Mouse (Mus musculus): ENCODE measurements at regions not wholly inside any gene's neighbourhood (a gene's known extent, or its start where the extent isn't known, plus 50 kb on each side); places are given as distances from the start of the nearest gene placed in this dataset.

- no peaks in the 10 kb centered on the region for H3K36me3 ChIP-seq (ENCODE audit: control insufficient read depth in 1 of 2, insufficient read depth in 2 of 2, low read length in 2 of 2)
- no peak overlapping the region for H3K27ac ChIP-seq (ENCODE audit: control insufficient read depth, low read depth, low read length)
- no peak for DNase-seq (ENCODE audit: low read depth, low spot score)
- no peak overlapping the region for H3K9ac ChIP-seq (ENCODE audit: control insufficient read depth, low read depth, low read length, poor library complexity, severe bottlenecking)
- H3K4me1 ChIP-seq (ENCODE audit: control insufficient read depth in 1 of 2, insufficient read depth in 2 of 2, low read length in 2 of 2) = no peaks in the 10 kb centered on the region
- no peak for TF ChIP-seq ETS1 (IDR thresholded peaks at IDR 0.05; ENCODE audit: low read depth, low read length)
- no peak for TF ChIP-seq MYC (IDR thresholded peaks at IDR 0.05; ENCODE audit: low read depth, low read length)
- TF ChIP-seq TAL1 (IDR thresholded peaks at IDR 0.05; ENCODE audit: low read length) = no peak
- TF ChIP-seq GATA1 (IDR thresholded peaks at IDR 0.05; ENCODE audit: low read depth, low read length) = no peak
- no peak for TF ChIP-seq POLR2A (IDR thresholded peaks at IDR 0.05; ENCODE audit: control insufficient read depth in 1 of 2, insufficient read depth in 1 of 2, low read depth in 1 of 2, low read length in 2 of 2, poor library complexity in 1 of 2)
- no peak for TF ChIP-seq TCF12 (IDR thresholded peaks at IDR 0.05; ENCODE audit: low read depth, low read length)
- H3K79me2 ChIP-seq (ENCODE audit: control insufficient read depth, insufficient read depth, low read length, poor library complexity) = no peaks in the 10 kb centered on the region
- H3K9me3 ChIP-seq (replicated peaks; ENCODE audit: insufficient read depth, low read length) = no peaks in the 10 kb centered on the region
- no peak overlapping the region for H3K4me3 ChIP-seq (ENCODE audit: control insufficient read depth in 1 of 2, insufficient read depth in 1 of 2, low read depth in 2 of 2, low read length in 2 of 2)
- peaks cover under 1 to 6% of the 10 kb centered on the region in 2 experiments for H3K27me3 ChIP-seq (ENCODE audit: control insufficient read depth in 1 of 2, insufficient read depth in 2 of 2, low read length in 2 of 2)
These were observed 267.2 kb upstream of the Ube2e3 start for GRCm38 (mm10) chr2:78600753-78601152.

GRCm38 (mm10) chr2:78598039-78598438 is 269.9 kb upstream of the Ube2e3 start:
- no peaks in the 10 kb centered on the region for H3K79me2 ChIP-seq (ENCODE audit: control insufficient read depth, insufficient read depth, low read length, poor library complexity)
- no peak for TF ChIP-seq ZKSCAN1 (IDR thresholded peaks at IDR 0.05; ENCODE audit: low read depth, low read length)
- no peak for TF ChIP-seq MAX (IDR thresholded peaks at IDR 0.05; ENCODE audit: low read length)
- no peak for TF ChIP-seq CHD2 (IDR thresholded peaks at IDR 0.05; ENCODE audit: low read length)
- no peak for TF ChIP-seq KAT2A (conservative IDR thresholded peaks at IDR 0.05; ENCODE audit: low read depth, low read length)
- no peak for TF ChIP-seq JUND (IDR thresholded peaks at IDR 0.05; ENCODE audit: low read depth, low read length)
- TF ChIP-seq CTCF (IDR thresholded peaks at IDR 0.05 in 2 of 3, conservative IDR thresholded peaks at IDR 0.05 in 1 of 3; ENCODE audit: control insufficient read depth in 1 of 3, insufficient read depth in 1 of 3, low read depth in 2 of 3, low read length in 3 of 3, poor library complexity in 1 of 3, severe bottlenecking in 1 of 3) = no peak

GRCm38 (mm10) chr2:78596251-78596650 is 271.7 kb upstream of the Ube2e3 start:
- H3K9me3 ChIP-seq (replicated peaks; ENCODE audit: insufficient read depth, low read length) = no peaks in the 10 kb centered on the region
- H3K79me2 ChIP-seq (ENCODE audit: control insufficient read depth, insufficient read depth, low read length, poor library complexity) = no peaks in the 10 kb centered on the region
- no peak overlapping the region for H3K9ac ChIP-seq (ENCODE audit: control insufficient read depth, low read depth, low read length, poor library complexity, severe bottlenecking)
- no peaks in the 10 kb centered on the region; a peak in 1 of 4 replicates for H3K27me3 ChIP-seq (ENCODE audit: control insufficient read depth in 1 of 2, insufficient read depth in 2 of 2, low read length in 2 of 2)
- TF ChIP-seq NRF1 (IDR thresholded peaks at IDR 0.05; ENCODE audit: insufficient read depth, low read depth, low read length, poor library complexity, severe bottlenecking) = no peak
- no peak for TF ChIP-seq BHLHE40 (IDR thresholded peaks at IDR 0.05; ENCODE audit: borderline replicate concordance, low read depth, low read length)
- TF ChIP-seq CHD1 (IDR thresholded peaks at IDR 0.05; ENCODE audit: low read depth, low read length) = no peak
- TF ChIP-seq ZNF384 (IDR thresholded peaks at IDR 0.05; ENCODE audit: low read depth, low read length) = no peak
- no peak for TF ChIP-seq TCF12 (IDR thresholded peaks at IDR 0.05; ENCODE audit: low read depth, low read length)
- TF ChIP-seq GABPA (IDR thresholded peaks at IDR 0.05; ENCODE audit: low read depth, low read length) = no peak
- no peak for TF ChIP-seq POLR2AphosphoS5 (IDR thresholded peaks at IDR 0.05; ENCODE audit: borderline replicate concordance, low read depth, low read length)
- TF ChIP-seq MYB (IDR thresholded peaks at IDR 0.05; ENCODE audit: low read depth, low read length) = no peak
- TF ChIP-seq KAT2A (conservative IDR thresholded peaks at IDR 0.05; ENCODE audit: low read depth, low read length) = no peak
- TF ChIP-seq MXI1 (IDR thresholded peaks at IDR 0.05; ENCODE audit: low read depth, low read length) = no peak
- no peak for TF ChIP-seq CHD2 (IDR thresholded peaks at IDR 0.05; ENCODE audit: low read length)
- no peak for TF ChIP-seq ETS1 (IDR thresholded peaks at IDR 0.05; ENCODE audit: low read depth, low read length)
- no peak for TF ChIP-seq USF2 (IDR thresholded peaks at IDR 0.05; ENCODE audit: borderline replicate concordance in 1 of 2, insufficient read depth in 1 of 2, low read depth in 1 of 2, low read length in 2 of 2)
- TF ChIP-seq POLR2A (IDR thresholded peaks at IDR 0.05; ENCODE audit: control insufficient read depth in 1 of 2, insufficient read depth in 1 of 2, low read depth in 1 of 2, low read length in 2 of 2, poor library complexity in 1 of 2) = no peak
- no peak for TF ChIP-seq HCFC1 (IDR thresholded peaks at IDR 0.05; ENCODE audit: low read depth, low read length)
- no peak for TF ChIP-seq TAL1 (IDR thresholded peaks at IDR 0.05; ENCODE audit: low read length)
- H3K27ac ChIP-seq (ENCODE audit: control insufficient read depth, low read depth, low read length) = no peak overlapping the region
- no peaks in the 10 kb centered on the region for H3K36me3 ChIP-seq (ENCODE audit: control insufficient read depth in 1 of 2, insufficient read depth in 2 of 2, low read length in 2 of 2)
- DNase-seq (ENCODE audit: low read depth, low spot score) = no peak
- H3K4me1 ChIP-seq (ENCODE audit: control insufficient read depth in 1 of 2, insufficient read depth in 2 of 2, low read length in 2 of 2) = no peaks in the 10 kb centered on the region
- H3K4me3 ChIP-seq (ENCODE audit: control insufficient read depth in 1 of 2, insufficient read depth in 1 of 2, low read depth in 2 of 2, low read length in 2 of 2) = no peak overlapping the region

More at GRCm38 (mm10) chr2:78598039-78598438, 269.9 kb upstream of the Ube2e3 start:
- Histone ChIP-seq H3K36me3 (ENCODE audit: control insufficient read depth in 1 of 2, insufficient read depth in 2 of 2, low read length in 2 of 2) (no peaks in the 10 kb centered on the region), H3K4me1 (ENCODE audit: control insufficient read depth in 1 of 2, insufficient read depth in 2 of 2, low read length in 2 of 2) (no peaks in the 10 kb centered on the region), H3K27ac (ENCODE audit: control insufficient read depth, low read depth, low read length) (no peak overlapping the region), H3K4me3 (ENCODE audit: control insufficient read depth in 1 of 2, insufficient read depth in 1 of 2, low read depth in 2 of 2, low read length in 2 of 2) (no peak overlapping the region), H3K9ac (ENCODE audit: control insufficient read depth, low read depth, low read length, poor library complexity, severe bottlenecking) (no peak overlapping the region), H3K27me3 (ENCODE audit: control insufficient read depth in 1 of 2, insufficient read depth in 2 of 2, low read length in 2 of 2) (peaks cover 0 to 3% of the 10 kb centered on the region in 2 experiments; a peak in 2 of 4 replicates), H3K9me3 (replicated peaks; ENCODE audit: insufficient read depth, low read length) (no peaks in the 10 kb centered on the region)
- no peak for DNase-seq (ENCODE audit: low read depth, low spot score)
